Mouse (Mus musculus) lung, postnatal 0 days (tissue): ENCODE measurements around the gene Cpne8.

Experiments used
- CTCF ChIP-seq: IDR thresholded peaks from 2 replicates; pipeline ENCODE4 v1.5.1; 2016; ENCODE audit warnings: antibody characterized with exemption, mild to moderate bottlenecking
- EP300 ChIP-seq: IDR thresholded peaks from 2 replicates; pipeline ENCODE4 v1.6.1; 2016; ENCODE audit warnings: antibody characterized with exemption, mild to moderate bottlenecking, control low read depth

DNA sequence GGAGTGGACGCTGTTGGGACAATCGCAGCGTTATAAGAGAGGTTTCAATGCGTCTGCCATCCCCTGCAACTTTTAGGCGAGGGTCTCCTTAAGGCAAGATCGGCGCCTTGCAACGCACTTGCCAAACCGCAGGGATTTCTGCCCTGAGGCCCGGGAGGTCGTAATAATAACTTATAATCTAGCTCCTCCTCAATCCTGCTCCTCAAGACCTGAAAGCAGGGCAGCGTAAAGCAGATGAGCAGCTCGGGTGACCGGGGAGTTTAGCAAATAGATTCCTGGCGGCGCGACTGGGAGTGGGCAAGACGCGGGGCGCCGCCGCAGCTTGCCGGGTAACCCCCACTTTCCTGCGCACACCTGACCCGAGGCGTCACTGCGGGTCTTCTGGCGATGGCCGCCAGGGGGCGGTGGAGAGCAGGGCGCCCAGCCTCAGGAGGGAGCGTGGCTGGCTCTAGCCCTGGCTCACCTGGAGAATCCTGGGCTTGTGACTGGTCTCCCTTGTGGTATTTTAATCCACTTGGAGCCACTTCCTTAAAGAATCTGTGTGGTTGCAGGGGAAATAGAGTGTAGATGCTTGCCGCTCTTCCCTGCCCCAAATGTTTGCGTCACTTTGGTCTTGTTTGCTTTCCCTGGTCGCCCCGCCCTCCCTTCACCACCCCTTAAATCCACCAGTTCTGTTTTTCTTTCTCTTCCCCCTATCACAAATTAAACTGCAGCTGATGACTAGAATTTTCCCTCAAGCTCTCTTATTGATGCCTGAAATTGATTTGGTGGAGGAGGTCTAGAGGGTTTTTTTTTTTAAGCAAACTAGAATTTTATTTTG lies 738 bp upstream of the Cpne8 start:
- TF ChIP-seq EP300: no peak
- TF ChIP-seq CTCF: peak; percentile 99
